Mouse (Mus musculus): ENCODE data around the gene Rai2.

DNA sequence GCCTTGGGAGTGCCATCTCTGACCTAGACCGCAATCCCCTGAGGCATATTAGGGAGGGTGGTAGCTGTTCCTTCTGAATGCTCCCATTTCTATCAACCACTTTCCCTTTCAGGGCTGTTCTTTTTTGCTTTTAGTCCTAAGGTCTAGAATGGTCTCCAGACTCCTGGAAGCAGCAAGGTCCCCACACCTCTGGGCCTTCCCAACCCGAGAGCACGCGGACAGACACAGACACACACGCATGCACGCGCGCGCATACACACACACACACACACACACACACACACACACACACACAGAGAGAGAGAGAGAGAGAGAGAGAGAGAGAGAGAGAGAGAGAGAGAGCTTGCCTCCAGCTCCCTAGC lies 385 bp upstream of the Rai2 start:
- TF ChIP-seq ZC3H11A (IDR thresholded peaks at IDR 0.05; ENCODE audit: borderline replicate concordance, low read depth, low read length) (no peak), CHD2 (IDR thresholded peaks at IDR 0.05; ENCODE audit: low read depth, low read length) (no peak), MAFK (IDR thresholded peaks at IDR 0.05; ENCODE audit: insufficient read depth, low read depth, low read length) (no peak), ZNF384 (IDR thresholded peaks at IDR 0.05; ENCODE audit: low read depth, low read length) (no peak), HCFC1 (IDR thresholded peaks at IDR 0.05; ENCODE audit: borderline replicate concordance, insufficient read depth, low read length) (no peak)

Data from ES-E14 (cell line).